Mouse (Mus musculus): Measurements from ENCODE around the gene Mfap1b. TPM values are rescaled to one million over a fixed set of nuclear protein-coding genes. Genes with fewer than 3 reads are reported as not detected.

Gene Mfap1b
- total and polyA plus RNA-seq, 3 experiments = 15.6 to 29.7 (median 24.3) TPM

DNA sequence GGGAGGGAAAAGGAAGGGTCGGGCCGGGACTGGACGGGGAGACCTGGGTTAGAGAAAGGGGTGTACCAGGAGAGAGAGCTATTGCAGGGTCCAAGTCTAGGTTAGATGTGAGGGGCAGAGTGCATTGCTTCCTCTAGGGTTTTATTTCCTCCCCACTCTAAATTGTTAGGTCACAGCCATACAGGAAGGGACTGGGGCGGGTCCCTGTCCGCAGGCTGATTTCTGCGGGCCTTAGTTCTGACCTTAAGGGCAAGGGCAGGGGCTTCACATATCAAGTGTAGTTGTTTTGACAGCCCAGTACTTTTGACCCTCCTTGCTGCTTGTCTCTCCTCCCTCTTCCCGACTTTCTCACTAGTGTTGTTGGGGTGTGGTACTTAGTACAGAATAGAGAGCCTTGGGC lies 23.8 kb downstream of the Mfap1b start:
- Histone ChIP-seq H3K27me3 (replicated peaks) (peaks cover 27% of the 10 kb centered on the region), H3K27ac (ENCODE audit: insufficient read depth, low read depth) (no peak overlapping the region), H3K4me2 (ENCODE audit: insufficient read depth, low read depth, poor library complexity, severe bottlenecking) (peak overlapping the region; percentile 87), H3K9me3 (replicated peaks; ENCODE audit: low read length) (no peaks in the 10 kb centered on the region), H3K4me3 (replicated peaks in 1 of 3; ENCODE audit: low read depth in 2 of 3, low read length in 2 of 3, poor library complexity in 1 of 3) (peak overlapping the region; percentile 69 to 91 (median 88)), H3K36me3 (replicated peaks in 1 of 2; ENCODE audit: control insufficient read depth in 1 of 2, insufficient read depth in 1 of 2, low read length in 1 of 2) (peaks cover 7 to 36% of the 10 kb centered on the region in 2 experiments), H3K79me2 (replicated peaks; ENCODE audit: control insufficient read depth, extremely low read depth, insufficient read depth, poor library complexity, severe bottlenecking) (peaks cover 7% of the 10 kb centered on the region), H3K4me1 (ENCODE audit: control insufficient read depth in 1 of 2, insufficient read depth in 2 of 2) (peaks cover 5 to 28% of the 10 kb centered on the region in 2 experiments), H3K9ac (ENCODE audit: insufficient read depth, low read depth) (peak overlapping the region; percentile 78)
- dilution Hi-C loops (cut with MboI; ENCODE audit: extremely low pct_ligation_motif_present, extremely low pct_unique_long_range_greater_than_20kb, low sequenced_read_pairs) (no loop called here), in situ Hi-C loops (cut with MboI; ENCODE audit: low pct_ligation_motif_present, low pct_unique_long_range_greater_than_20kb, low sequenced_read_pairs) (no loop called here)
- no peak for DNase-seq (ENCODE audit: extremely low read depth)
- no peak for TF ChIP-seq JUND (conservative IDR thresholded peaks at IDR 0.05; ENCODE audit: low read depth, low read length)
- no peak for TF ChIP-seq USF1 (IDR thresholded peaks at IDR 0.05; ENCODE audit: low read depth, low read length)
- no peak for TF ChIP-seq ZNF384 (IDR thresholded peaks at IDR 0.05; ENCODE audit: low read depth, low read length)
- no peak for TF ChIP-seq TCF12 (IDR thresholded peaks at IDR 0.05; ENCODE audit: low read depth, low read length)
- no peak for TF ChIP-seq RAD21 (IDR thresholded peaks at IDR 0.05; ENCODE audit: low read depth, low read length)
- TF ChIP-seq SIN3A (IDR thresholded peaks at IDR 0.05; ENCODE audit: low read length) = no peak
- TF ChIP-seq GABPA (IDR thresholded peaks at IDR 0.05; ENCODE audit: insufficient replicate concordance, low read depth, low read length) = no peak
- no peak for TF ChIP-seq MXI1 (IDR thresholded peaks at IDR 0.05; ENCODE audit: low read depth, low read length)
- no peak for TF ChIP-seq E2F4 (IDR thresholded peaks at IDR 0.05; ENCODE audit: insufficient replicate concordance, low read depth, low read length)
- TF ChIP-seq MYC (IDR thresholded peaks at IDR 0.05; ENCODE audit: low read depth, low read length) = no peak
- no peak for TF ChIP-seq KAT2A (IDR thresholded peaks at IDR 0.05; ENCODE audit: insufficient replicate concordance, low read length)

- H3K27ac ChIP-seq (ENCODE audit: insufficient read depth, low read depth) = peak overlapping the region; percentile 11; the same call in 1 of the 2 replicates
- TF ChIP-seq MAZ (IDR thresholded peaks at IDR 0.05; ENCODE audit: low read depth, low read length) = no peak
- TF ChIP-seq RCOR1 (conservative IDR thresholded peaks at IDR 0.05; ENCODE audit: low read depth, low read length) = no peak
- TF ChIP-seq NRF1 (IDR thresholded peaks at IDR 0.05; ENCODE audit: low read depth, low read length) = no peak
- no peak for TF ChIP-seq ZMIZ1 (IDR thresholded peaks at IDR 0.05; ENCODE audit: low read depth, low read length)
- no peak for TF ChIP-seq HCFC1 (IDR thresholded peaks at IDR 0.05; ENCODE audit: low read depth, low read length)
- 0 out of 2 replicates have a peak, but pooled peaks have one; percentile 35 for TF ChIP-seq ELF1 (IDR thresholded peaks at IDR 0.05; ENCODE audit: low read depth, low read length)
- peak overlapping the region; percentile 78 for H3K9ac ChIP-seq (ENCODE audit: insufficient read depth, low read depth)
- H3K36me3 ChIP-seq (replicated peaks in 1 of 2; ENCODE audit: control insufficient read depth in 1 of 2, insufficient read depth in 1 of 2, low read length in 1 of 2) = peaks cover 7 to 34% of the 10 kb centered on the region in 2 experiments
- H3K79me2 ChIP-seq (replicated peaks; ENCODE audit: control insufficient read depth, extremely low read depth, insufficient read depth, poor library complexity, severe bottlenecking) = peaks cover 7% of the 10 kb centered on the region
- dilution Hi-C loops (cut with MboI; ENCODE audit: extremely low pct_ligation_motif_present, extremely low pct_unique_long_range_greater_than_20kb, low sequenced_read_pairs) = no loop called here
- in situ Hi-C loops (cut with MboI; ENCODE audit: low pct_ligation_motif_present, low pct_unique_long_range_greater_than_20kb, low sequenced_read_pairs) = no loop called here
- peaks cover 30% of the 10 kb centered on the region for H3K27me3 ChIP-seq (replicated peaks)
- no peaks in the 10 kb centered on the region for H3K9me3 ChIP-seq (replicated peaks; ENCODE audit: low read length)
- peaks cover 5 to 28% of the 10 kb centered on the region in 2 experiments for H3K4me1 ChIP-seq (ENCODE audit: control insufficient read depth in 1 of 2, insufficient read depth in 2 of 2)
- H3K4me3 ChIP-seq (replicated peaks in 1 of 3; ENCODE audit: low read depth in 2 of 3, low read length in 2 of 3, poor library complexity in 1 of 3) = peak overlapping the region; percentile 69 to 91 (median 88)
- no peak for DNase-seq (ENCODE audit: extremely low read depth)
- peak overlapping the region; percentile 87 for H3K4me2 ChIP-seq (ENCODE audit: insufficient read depth, low read depth, poor library complexity, severe bottlenecking)
Observed at GRCm38 (mm10) chr2:121449545-121450011, 24.3 kb downstream of the Mfap1b start.
